8 mouse cellular contexts compared by ENCODE assay signal in the genomic region with DNA sequence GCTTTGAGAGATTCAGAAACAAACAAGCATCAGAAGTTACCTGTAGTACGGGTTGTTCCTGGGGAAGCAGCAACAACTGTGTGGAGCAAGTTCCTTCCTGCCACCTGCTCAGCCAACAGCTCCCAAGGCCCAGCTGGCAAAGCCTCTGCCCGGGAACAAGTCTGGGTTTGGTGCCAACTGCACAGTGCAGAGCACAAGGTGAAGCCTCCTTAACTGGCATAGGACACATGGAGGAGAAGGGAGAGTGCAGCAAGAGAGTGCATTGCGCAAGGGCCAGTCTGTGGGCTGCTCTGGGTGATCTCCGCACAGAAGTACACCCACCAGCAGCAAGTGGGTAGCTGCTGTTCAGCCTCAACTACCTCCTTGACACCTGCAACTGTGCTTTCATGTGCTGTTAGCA.
DNase-seq lines count a peak whose midpoint lies in the region.
"Had no signal": no experiment of that assay in that cellular context is flagged by ENCODE, and none has a peak within 500 bp of the region (broad histone marks: within the 10 kb centered on the region; RNA-seq: fewer than 3 reads in every experiment).

No protein-coding gene starts in this region.

- intact Hi-C loops in left cerebral cortex, postnatal 4 days (cut with DNase I) = no loop called here
- intact Hi-C loops in left cerebral cortex, postnatal 25 days (cut with DNase I) = no loop called here

- DNase-seq in left cerebral cortex, postnatal 4 days = peak; percentile 45
- no peak for DNase-seq in left cerebral cortex, postnatal 25 days (ENCODE audit: low spot score in 2 of 2)
- DNase-seq in cerebellum, adult 11-12 months = peak; percentile 83
- DNase-seq in gonadal fat pad, adult 2 months (ENCODE audit: low read depth) = peak; percentile 85
- DNase-seq in lung, postnatal 36 days = peak; percentile 81
- DNase-seq in spleen, postnatal 14 days (ENCODE audit: low spot score in 2 of 2) = no peak
- DNase-seq in layer of hippocampus, postnatal 14 days (ENCODE audit: low spot score in 2 of 2) = no peak
- DNase-seq: liver had no signal

Comparison
In these comparisons a context has a peak if more than half of its experiments do, and no peak if none do; other contexts are left out.
1. DNase-seq: peak in left cerebral cortex, postnatal 4 days (single experiment), cerebellum, adult 11-12 months (single experiment), gonadal fat pad, adult 2 months (single experiment) and lung, postnatal 36 days (single experiment); none in left cerebral cortex, postnatal 25 days (0 of 2), spleen, postnatal 14 days (0 of 2) and layer of hippocampus, postnatal 14 days (0 of 2).